Mouse (Mus musculus): Measurements from ENCODE around the gene Ccer2. TPM values are rescaled to one million over a fixed set of nuclear protein-coding genes. Genes with fewer than 3 reads are reported as not detected.

Gene Ccer2
- polyA plus RNA-seq, 1 experiment from 2014 or later, result 12.7 TPM

DNA sequence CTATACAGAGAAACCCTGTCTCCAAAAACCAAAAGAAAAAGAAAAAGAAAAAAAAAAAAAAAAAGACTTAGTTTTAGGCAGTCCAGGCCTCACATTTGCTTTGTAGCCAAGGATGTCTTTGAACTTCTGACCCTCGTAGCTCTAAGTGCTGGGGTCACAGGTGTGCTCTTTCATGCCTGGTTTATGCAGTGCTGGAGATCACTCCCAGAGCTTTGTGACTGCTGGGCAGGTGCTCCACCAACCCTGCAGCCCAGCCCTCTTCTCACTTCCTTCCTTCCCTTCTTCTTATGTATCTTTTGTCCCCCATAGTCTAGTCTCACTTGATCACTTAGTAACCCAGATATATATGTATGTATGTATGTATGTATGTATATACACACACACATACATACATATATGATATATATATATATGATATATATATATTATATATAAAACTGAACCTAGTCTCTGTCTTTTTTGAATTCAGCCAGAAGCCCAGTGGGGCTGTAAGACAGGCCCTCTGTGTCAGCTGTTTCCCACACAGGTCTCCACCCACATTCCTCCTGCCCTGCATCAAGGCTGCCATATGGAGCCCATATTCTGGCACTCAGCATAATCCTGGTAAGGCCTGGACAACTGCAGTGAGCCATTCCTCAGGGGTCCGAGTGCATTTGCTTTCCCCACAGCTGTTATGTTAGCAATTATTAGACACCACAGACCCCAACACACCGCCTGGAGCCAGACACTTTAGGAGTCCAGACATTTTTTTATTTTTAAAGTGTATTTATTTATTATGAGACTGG lies 35.0 kb upstream of the Ccer2 start:
- no peak overlapping the region for H3K4me2 ChIP-seq (ENCODE audit: low read depth, low read length)
- H3K27me3 ChIP-seq (replicated peaks; ENCODE audit: control insufficient read depth, insufficient read depth, low read length), result no peaks in the 10 kb centered on the region
- 40% methylated on average over 3 of the region's 3 CpGs for WGBS
- H3K27ac ChIP-seq (replicated peaks; ENCODE audit: low read depth, low read length), result no peak overlapping the region
- H3K36me3 ChIP-seq (ENCODE audit: control insufficient read depth, insufficient read depth, low read length), result peaks cover 6% of the 10 kb centered on the region
- H3K4me3 ChIP-seq (ENCODE audit: low read depth, low read length), result no peak overlapping the region
- ATAC-seq (ENCODE audit: low read depth), result peak; percentile 64
- H3K4me1 ChIP-seq (ENCODE audit: control insufficient read depth, insufficient read depth, low read length), result peaks cover 4% of the 10 kb centered on the region
- H3K9me3 ChIP-seq (ENCODE audit: control insufficient read depth, low read length), result no peaks in the 10 kb centered on the region
- no peak overlapping the region for H3K9ac ChIP-seq (ENCODE audit: low read depth, low read length)
- DNase-seq (ENCODE audit: low spot score), result peak; percentile 88

DNA sequence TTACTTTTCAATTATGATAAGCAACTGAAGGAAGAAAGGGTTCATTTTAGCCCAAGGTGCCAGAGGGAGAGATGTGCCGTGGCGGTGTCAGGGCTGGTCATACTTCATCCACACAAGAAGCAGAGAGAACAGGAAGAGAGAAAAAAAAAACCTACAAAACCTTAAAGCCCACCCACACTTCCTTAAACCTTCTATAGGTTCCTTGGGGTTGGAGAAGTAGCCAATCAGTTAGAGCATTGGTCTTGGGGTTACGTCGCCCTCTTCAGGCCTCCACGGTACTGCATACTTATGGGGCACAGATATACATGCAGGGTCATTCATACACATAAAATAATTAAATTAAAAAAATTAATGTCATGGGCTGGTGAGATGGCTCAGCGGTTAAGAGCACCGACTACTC lies 33.9 kb upstream of the Ccer2 start:
- WGBS, result 91% methylated on average over 7 of the region's 7 CpGs
- no peak overlapping the region for H3K4me3 ChIP-seq (ENCODE audit: low read depth, low read length)
- no peak for ATAC-seq (ENCODE audit: low read depth)
- no peak overlapping the region for H3K27ac ChIP-seq (replicated peaks; ENCODE audit: low read depth, low read length)
- DNase-seq (ENCODE audit: low spot score), result no peak
- H3K9me3 ChIP-seq (ENCODE audit: control insufficient read depth, low read length), result no peaks in the 10 kb centered on the region
- no peak overlapping the region for H3K4me2 ChIP-seq (ENCODE audit: low read depth, low read length)
- peaks cover 6% of the 10 kb centered on the region for H3K36me3 ChIP-seq (ENCODE audit: control insufficient read depth, insufficient read depth, low read length)
- no peaks in the 10 kb centered on the region for H3K4me1 ChIP-seq (ENCODE audit: control insufficient read depth, insufficient read depth, low read length)
- no peak overlapping the region for H3K9ac ChIP-seq (ENCODE audit: low read depth, low read length)
- no peaks in the 10 kb centered on the region for H3K27me3 ChIP-seq (replicated peaks; ENCODE audit: control insufficient read depth, insufficient read depth, low read length)

DNA sequence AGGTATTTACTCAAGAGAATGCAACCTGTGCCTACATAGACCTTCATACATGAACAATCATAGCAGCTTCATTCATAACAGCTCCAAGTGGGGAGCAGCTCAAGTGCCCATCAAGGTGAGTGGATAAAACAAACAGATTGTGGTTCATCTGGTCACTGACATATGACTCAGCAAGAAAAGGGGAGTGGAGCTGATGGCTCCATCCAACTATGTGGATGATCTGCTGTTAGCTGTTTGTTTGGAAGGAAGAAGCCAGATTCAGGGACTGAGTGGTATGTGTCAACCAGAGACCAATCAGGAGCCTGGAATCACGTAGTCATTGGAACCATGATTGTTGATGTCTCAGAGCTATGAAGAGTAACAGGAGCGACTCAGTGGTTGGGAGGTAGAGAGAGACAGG lies 31.4 kb upstream of the Ccer2 start:
- Histone ChIP-seq H3K4me1 (ENCODE audit: control insufficient read depth, insufficient read depth, low read length) (no peaks in the 10 kb centered on the region), H3K4me2 (ENCODE audit: low read depth, low read length) (no peak overlapping the region), H3K4me3 (ENCODE audit: low read depth, low read length) (no peak overlapping the region), H3K36me3 (ENCODE audit: control insufficient read depth, insufficient read depth, low read length) (peaks cover 6% of the 10 kb centered on the region), H3K27ac (replicated peaks; ENCODE audit: low read depth, low read length) (no peak overlapping the region), H3K9ac (ENCODE audit: low read depth, low read length) (no peak overlapping the region), H3K27me3 (replicated peaks; ENCODE audit: control insufficient read depth, insufficient read depth, low read length) (no peaks in the 10 kb centered on the region), H3K9me3 (ENCODE audit: control insufficient read depth, low read length) (no peaks in the 10 kb centered on the region)
- no peak for DNase-seq (ENCODE audit: low spot score)
- whole genome bisulfite sequencing, result 96% methylated on average over 2 of the region's 2 CpGs
- ATAC-seq (ENCODE audit: low read depth), result no peak

DNA sequence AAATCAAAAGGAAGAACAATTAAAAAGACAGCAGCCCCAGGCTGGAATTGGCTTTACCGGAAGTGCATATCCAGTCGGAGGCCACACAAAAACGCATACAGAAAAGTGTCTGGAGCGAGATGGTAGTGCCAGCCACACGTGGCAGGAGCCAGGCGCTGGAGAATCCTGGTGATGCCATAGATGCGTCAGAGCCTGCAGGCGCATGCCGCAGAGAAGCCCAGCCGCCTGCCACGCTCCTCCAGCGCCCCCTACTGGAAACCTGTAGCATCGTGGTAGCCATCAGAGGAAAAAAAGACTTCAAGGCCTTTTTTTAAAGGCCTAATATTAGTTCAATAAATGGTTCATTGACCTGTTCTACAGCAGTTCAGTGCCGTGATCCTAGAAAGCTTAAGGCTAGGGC lies 29.4 kb upstream of the Ccer2 start:
- Histone ChIP-seq H3K36me3 (ENCODE audit: control insufficient read depth, insufficient read depth, low read length) (peaks cover 19% of the 10 kb centered on the region), H3K4me2 (ENCODE audit: low read depth, low read length) (no peak overlapping the region), H3K4me3 (ENCODE audit: low read depth, low read length) (no peak overlapping the region), H3K4me1 (ENCODE audit: control insufficient read depth, insufficient read depth, low read length) (no peaks in the 10 kb centered on the region), H3K27ac (replicated peaks; ENCODE audit: low read depth, low read length) (no peak overlapping the region), H3K9ac (ENCODE audit: low read depth, low read length) (no peak overlapping the region), H3K27me3 (replicated peaks; ENCODE audit: control insufficient read depth, insufficient read depth, low read length) (no peaks in the 10 kb centered on the region), H3K9me3 (ENCODE audit: control insufficient read depth, low read length) (peaks cover 4% of the 10 kb centered on the region)
- ATAC-seq (ENCODE audit: low read depth) (peak; percentile 63), DNase-seq (ENCODE audit: low spot score) (peak; percentile 87)
- WGBS, result 9% methylated on average over 14 of the region's 14 CpGs

DNA sequence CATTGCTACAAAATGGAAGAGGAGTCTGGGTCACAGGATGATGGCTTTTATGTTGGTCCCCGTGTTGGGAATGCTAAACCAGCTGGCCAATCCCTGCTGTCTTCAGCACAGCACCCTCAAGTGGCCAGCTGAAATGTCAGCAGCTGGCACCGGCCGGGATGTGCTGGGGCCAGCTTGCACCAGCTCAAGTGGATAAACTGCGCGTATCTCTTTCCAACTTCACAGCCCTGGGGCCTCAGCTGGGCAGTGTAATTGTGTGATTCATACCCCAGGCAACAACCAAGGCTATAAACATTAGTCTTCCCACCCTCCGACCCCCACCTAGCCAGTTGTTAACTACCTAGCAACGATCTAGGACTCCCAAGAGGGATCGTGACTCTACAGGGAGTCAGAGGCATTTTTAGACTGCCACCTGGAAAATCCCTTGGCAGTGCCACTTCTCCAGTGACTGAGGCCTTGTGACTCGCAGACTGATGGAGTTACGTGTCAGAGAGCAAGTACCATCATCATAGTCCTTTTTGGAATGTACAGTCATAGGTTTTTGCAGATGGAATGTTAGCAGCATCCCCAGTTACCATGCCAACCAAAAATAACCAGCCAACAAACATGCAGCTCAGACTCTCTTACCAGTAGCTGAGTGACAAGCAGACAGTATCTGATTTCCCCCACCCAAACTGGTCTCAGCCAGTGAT lies 28.2 kb upstream of the Ccer2 start:
- WGBS, result 68% methylated on average over 10 of the region's 10 CpGs
- Histone ChIP-seq H3K27ac (replicated peaks; ENCODE audit: low read depth, low read length) (no peak overlapping the region), H3K9me3 (ENCODE audit: control insufficient read depth, low read length) (peaks cover 5% of the 10 kb centered on the region), H3K4me1 (ENCODE audit: control insufficient read depth, insufficient read depth, low read length) (0 out of 2 replicates have a peak, but pooled peaks cover 5% of the 10 kb centered on the region), H3K36me3 (ENCODE audit: control insufficient read depth, insufficient read depth, low read length) (peaks cover 20% of the 10 kb centered on the region), H3K4me2 (ENCODE audit: low read depth, low read length) (no peak overlapping the region), H3K27me3 (replicated peaks; ENCODE audit: control insufficient read depth, insufficient read depth, low read length) (no peaks in the 10 kb centered on the region), H3K4me3 (ENCODE audit: low read depth, low read length) (no peak overlapping the region), H3K9ac (ENCODE audit: low read depth, low read length) (no peak overlapping the region)
- DNase-seq (ENCODE audit: low spot score) (peak; percentile 22), ATAC-seq (ENCODE audit: low read depth) (no peak)

DNA sequence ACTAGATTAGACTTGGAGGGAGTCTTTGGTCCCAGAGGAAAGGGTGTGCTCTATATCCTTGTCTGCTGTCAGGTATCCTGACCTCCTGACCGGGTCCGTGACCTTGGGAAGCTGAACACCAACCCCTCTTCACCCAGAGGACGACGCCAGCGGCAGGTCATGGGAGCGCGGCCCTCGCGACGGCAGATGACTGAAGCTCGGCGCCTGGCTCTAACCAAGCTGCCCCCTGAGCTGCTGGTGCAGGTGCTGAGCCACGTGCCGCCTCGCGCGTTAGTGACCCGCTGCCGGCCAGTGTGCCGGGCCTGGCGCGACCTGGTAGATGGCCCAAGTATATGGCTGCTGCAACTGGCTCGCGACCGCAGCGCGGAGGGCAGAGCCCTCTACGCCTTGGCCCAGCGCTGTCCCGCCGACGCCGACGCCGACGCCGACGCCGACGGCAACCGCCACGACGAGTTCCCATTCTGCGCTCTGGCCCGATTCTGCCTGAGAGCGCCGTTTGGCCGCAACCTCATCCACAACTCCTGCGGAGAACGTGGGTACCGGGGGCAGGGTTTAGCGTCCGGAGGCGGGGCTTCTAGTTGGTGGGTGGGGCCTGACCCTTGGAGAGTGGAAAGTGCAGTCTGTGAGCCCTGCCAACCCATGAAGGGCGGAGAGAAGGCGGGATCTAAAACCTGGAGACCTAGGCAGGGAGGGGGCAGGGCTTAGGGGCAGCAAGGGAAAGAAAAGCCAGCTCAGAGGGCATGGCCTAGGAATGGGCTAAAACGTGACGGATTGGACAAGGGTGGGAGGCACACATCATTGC lies 23.4 kb upstream of the Ccer2 start:
- peaks cover 35% of the 10 kb centered on the region for H3K36me3 ChIP-seq (ENCODE audit: control insufficient read depth, insufficient read depth, low read length)
- H3K9ac ChIP-seq (ENCODE audit: low read depth, low read length), result peak overlapping the region; percentile 59
- H3K4me3 ChIP-seq (ENCODE audit: low read depth, low read length), result peak overlapping the region; percentile 45
- DNase-seq (ENCODE audit: low spot score) (peak; percentile 88), ATAC-seq (ENCODE audit: low read depth) (peak; percentile 88)
- peak overlapping the region; percentile 74 for H3K4me2 ChIP-seq (ENCODE audit: low read depth, low read length)
- no peak overlapping the region for H3K27ac ChIP-seq (replicated peaks; ENCODE audit: low read depth, low read length)
- no peaks in the 10 kb centered on the region for H3K27me3 ChIP-seq (replicated peaks; ENCODE audit: control insufficient read depth, insufficient read depth, low read length)
- peaks cover 5% of the 10 kb centered on the region for H3K9me3 ChIP-seq (ENCODE audit: control insufficient read depth, low read length)
- H3K4me1 ChIP-seq (ENCODE audit: control insufficient read depth, insufficient read depth, low read length), result 0 out of 2 replicates have a peak, but pooled peaks cover 5% of the 10 kb centered on the region
- 3% methylated on average over 45 of the region's 58 CpGs for WGBS

DNA sequence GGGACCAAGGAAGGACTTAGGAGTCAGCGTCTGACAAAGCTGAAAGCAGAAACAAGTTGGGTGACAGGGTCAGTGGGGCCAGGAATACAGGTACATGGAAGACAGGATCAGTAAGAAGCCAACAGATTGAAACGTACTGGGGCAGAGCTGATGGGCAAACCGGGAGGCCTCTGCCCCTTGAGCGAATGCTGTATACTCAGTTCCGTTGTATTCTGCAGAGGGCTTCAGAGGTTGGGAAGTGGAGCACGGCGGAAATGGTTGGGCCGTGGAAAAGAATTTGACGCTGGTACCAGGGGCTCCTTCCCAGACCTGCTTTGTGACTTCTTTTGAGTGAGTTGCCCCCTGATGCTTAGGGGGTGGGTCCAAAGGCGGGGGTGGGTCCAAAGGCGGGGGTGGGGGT lies 22.8 kb upstream of the Ccer2 start:
- 23% methylated on average over 11 of the region's 11 CpGs for WGBS
- Histone ChIP-seq H3K36me3 (ENCODE audit: control insufficient read depth, insufficient read depth, low read length) (peaks cover 42% of the 10 kb centered on the region), H3K4me2 (ENCODE audit: low read depth, low read length) (peak overlapping the region; percentile 74), H3K4me3 (ENCODE audit: low read depth, low read length) (peak overlapping the region; percentile 45), H3K9ac (ENCODE audit: low read depth, low read length) (no peak overlapping the region; the same call in 1 of the 2 replicates), H3K4me1 (ENCODE audit: control insufficient read depth, insufficient read depth, low read length) (0 out of 2 replicates have a peak, but pooled peaks cover 5% of the 10 kb centered on the region), H3K27me3 (replicated peaks; ENCODE audit: control insufficient read depth, insufficient read depth, low read length) (no peaks in the 10 kb centered on the region), H3K27ac (replicated peaks; ENCODE audit: low read depth, low read length) (no peak overlapping the region), H3K9me3 (ENCODE audit: control insufficient read depth, low read length) (peaks cover 5% of the 10 kb centered on the region)
- no peak for DNase-seq (ENCODE audit: low spot score)
- ATAC-seq (ENCODE audit: low read depth), result no peak

DNA sequence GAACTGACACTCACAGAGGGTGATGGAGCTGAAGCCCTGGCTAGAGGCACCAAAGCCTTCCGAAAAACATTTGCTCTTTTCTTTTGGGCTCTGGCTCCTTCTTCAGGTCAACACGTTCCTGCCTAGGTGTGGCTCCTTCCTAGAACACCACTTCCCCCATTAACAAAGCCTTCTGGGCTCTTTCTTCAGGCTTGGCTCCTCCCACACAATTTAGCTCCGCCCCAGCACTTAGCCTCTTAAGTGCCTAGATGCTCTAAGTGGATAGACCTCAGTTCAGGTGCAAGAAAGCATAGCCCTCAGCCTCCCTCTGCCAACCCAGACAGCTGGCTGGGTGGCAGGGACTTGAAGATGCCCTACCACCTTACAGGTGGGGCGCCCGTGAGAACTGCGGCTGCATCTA lies 20.3 kb upstream of the Ccer2 start:
- DNase-seq (ENCODE audit: low spot score) (no peak), ATAC-seq (ENCODE audit: low read depth) (no peak)
- peaks cover 42% of the 10 kb centered on the region for H3K36me3 ChIP-seq (ENCODE audit: control insufficient read depth, insufficient read depth, low read length)

More for the DNA sequence above, 20.3 kb upstream of the Ccer2 start:
- Histone ChIP-seq H3K4me2 (ENCODE audit: low read depth, low read length) (no peak overlapping the region), H3K4me1 (ENCODE audit: control insufficient read depth, insufficient read depth, low read length) (0 out of 2 replicates have a peak, but pooled peaks cover 5% of the 10 kb centered on the region), H3K27me3 (replicated peaks; ENCODE audit: control insufficient read depth, insufficient read depth, low read length) (no peaks in the 10 kb centered on the region), H3K4me3 (ENCODE audit: low read depth, low read length) (no peak overlapping the region), H3K9me3 (ENCODE audit: control insufficient read depth, low read length) (peaks cover 5% of the 10 kb centered on the region), H3K27ac (replicated peaks; ENCODE audit: low read depth, low read length) (no peak overlapping the region), H3K9ac (ENCODE audit: low read depth, low read length) (no peak overlapping the region)
- 81% methylated on average over 6 of the region's 6 CpGs for WGBS

All from embryonic facial prominence, embryonic 14.5 days (tissue).